Mouse (Mus musculus) central nervous system, embryonic 14 days (tissue): Measurements from ENCODE around the gene Galnt2. TPM values are rescaled to one million over a fixed set of nuclear protein-coding genes. Genes with fewer than 3 reads are reported as not detected.

Experiments
- polyA plus RNA-seq: library from polyadenylated mRNA; depleted of rRNA; stranded (reverse); fragments of >200 nt; gene quantifications from 2 replicates; pipeline ENCODE4 v1.2.3, GENCODE M21; 2012; rRNA removed

Galnt2 gene
- 43.7 and 46.1 TPM in 2 replicates for polyA plus RNA-seq

DNA sequence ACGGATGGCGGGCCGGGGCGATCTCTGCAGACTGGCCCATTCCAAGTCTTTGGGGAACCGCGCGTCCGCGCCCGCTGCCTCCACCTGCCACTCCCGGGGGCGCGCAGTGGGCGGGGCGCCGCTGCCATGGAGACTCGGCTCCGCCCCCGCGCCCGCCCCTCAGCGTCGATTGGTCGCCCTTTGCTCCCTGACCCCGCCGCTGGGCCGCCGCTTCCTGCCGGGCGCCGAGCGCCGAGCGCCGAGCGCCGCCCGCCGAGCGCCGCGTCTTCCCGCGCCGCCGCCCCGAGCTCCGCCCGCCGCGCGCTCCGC lies at the start of gene Galnt2:
Gene Galnt2 (plus strand): TSS at position 216 of the 309 bp plus-strand sequence.

Other genes with a start within 250 kb of the Galnt2 start
- gene Abcb10, start 248.3 kb upstream of the Galnt2 start, polyA plus RNA-seq = 15.6 and 16.7 TPM in 2 replicates
- 28.0 and 28.2 TPM in 2 replicates for gene Taf5l, start 210.0 kb upstream of the Galnt2 start, polyA plus RNA-seq
- gene Urb2, start 209.9 kb upstream of the Galnt2 start, polyA plus RNA-seq = 8.2 and 8.6 TPM in 2 replicates
- 21.4 and 21.8 TPM in 2 replicates for gene Pgbd5, start 208.3 kb downstream of the Galnt2 start, polyA plus RNA-seq